Mouse (Mus musculus): ENCODE measurements around the gene Nat9. TPM values are rescaled to one million over a fixed set of nuclear protein-coding genes. Genes with fewer than 3 reads are reported as not detected.

Gene Nat9
- polyA plus RNA-seq, 1 experiment from 2014 or later = 19.1 TPM

- ATAC-seq (ENCODE audit: low read depth) = no peak
- no peaks in the 10 kb centered on the region for H3K9me3 ChIP-seq (ENCODE audit: control insufficient read depth, low read length)
- no peak overlapping the region for H3K4me2 ChIP-seq (ENCODE audit: low read depth, low read length)
- WGBS = 90% methylated on average over 5 of the region's 5 CpGs
- no peak overlapping the region for H3K4me3 ChIP-seq (ENCODE audit: low read depth, low read length)
- no peaks in the 10 kb centered on the region for H3K4me1 ChIP-seq (ENCODE audit: control insufficient read depth, insufficient read depth, low read length)
- H3K27ac ChIP-seq (ENCODE audit: low read depth, low read length) = no peak overlapping the region
- H3K27me3 ChIP-seq (ENCODE audit: control insufficient read depth, insufficient read depth, low read length) = no peaks in the 10 kb centered on the region
- no peak overlapping the region for H3K9ac ChIP-seq (replicated peaks; ENCODE audit: low read depth, low read length)
- no peaks in the 10 kb centered on the region for H3K36me3 ChIP-seq (ENCODE audit: control insufficient read depth, insufficient read depth, low read length)
Observed at GRCm38 (mm10) chr11:115138597-115139262, 48.9 kb downstream of the Nat9 start.

GRCm38 (mm10) chr11:115133800-115134199 lies 53.9 kb downstream of the Nat9 start, which contains the start of gene Cd300lf:
Cd300lf (minus strand) TSS chr11:115133992.
- no peaks in the 10 kb centered on the region for H3K4me1 ChIP-seq (ENCODE audit: control insufficient read depth, insufficient read depth, low read length)
- H3K27me3 ChIP-seq (ENCODE audit: control insufficient read depth, insufficient read depth, low read length) = no peaks in the 10 kb centered on the region
- ATAC-seq (ENCODE audit: low read depth) = no peak
- H3K36me3 ChIP-seq (ENCODE audit: control insufficient read depth, insufficient read depth, low read length) = no peaks in the 10 kb centered on the region
- WGBS = 80% methylated on average over 8 of the region's 8 CpGs
- no peak within 1 kb of the TSS for H3K4me2 ChIP-seq (ENCODE audit: low read depth, low read length)
- H3K9ac ChIP-seq (replicated peaks; ENCODE audit: low read depth, low read length) = no peak within 1 kb of the TSS
- no peaks in the 10 kb centered on the region for H3K9me3 ChIP-seq (ENCODE audit: control insufficient read depth, low read length)
- no peak within 1 kb of the TSS for H3K27ac ChIP-seq (ENCODE audit: low read depth, low read length)
- no peak within 1 kb of the TSS for H3K4me3 ChIP-seq (ENCODE audit: low read depth, low read length)

Other genes with a start within 250 kb of the Nat9 start
- gene Cd300c, start 218.7 kb downstream of the Nat9 start, polyA plus RNA-seq (2014; fragmentation: Nextera tagmentation; extraction: Ambion mirVana) = not detected in 2 replicates
- gene Cd300ld, start 197.9 kb downstream of the Nat9 start, polyA plus RNA-seq (2014; fragmentation: Nextera tagmentation; extraction: Ambion mirVana) = not detected in 2 replicates
- gene Cd300c2, start 186.0 kb downstream of the Nat9 start, polyA plus RNA-seq (2014; fragmentation: Nextera tagmentation; extraction: Ambion mirVana) = 1.0 and 1.4 TPM in 2 replicates
- gene Cd300ld2, start 171.7 kb downstream of the Nat9 start, polyA plus RNA-seq (2014; fragmentation: Nextera tagmentation; extraction: Ambion mirVana) = not detected in 2 replicates
- not detected in 2 replicates for gene Cd300ld4, start 160.8 kb downstream of the Nat9 start, polyA plus RNA-seq (2014; fragmentation: Nextera tagmentation; extraction: Ambion mirVana)
- gene Cd300ld5, start 150.1 kb downstream of the Nat9 start, polyA plus RNA-seq (2014; fragmentation: Nextera tagmentation; extraction: Ambion mirVana) = not detected in 2 replicates
- gene Cd300ld3, start 139.4 kb downstream of the Nat9 start, polyA plus RNA-seq (2014; fragmentation: Nextera tagmentation; extraction: Ambion mirVana) = not detected in 2 replicates
- gene Cd300e, start 125.7 kb downstream of the Nat9 start, polyA plus RNA-seq (2014; fragmentation: Nextera tagmentation; extraction: Ambion mirVana) = not detected in 2 replicates
- gene Rab37, start 96.4 kb downstream of the Nat9 start, polyA plus RNA-seq (2014; fragmentation: Nextera tagmentation; extraction: Ambion mirVana) = 0.25 and 0.94 TPM in 2 replicates
- gene Cd300lf, start 53.9 kb downstream of the Nat9 start, polyA plus RNA-seq (2014; fragmentation: Nextera tagmentation; extraction: Ambion mirVana) = 0.11 TPM in 1 of 2 replicates, not detected in the other
- gene Slc9a3r1, start 24.5 kb downstream of the Nat9 start, polyA plus RNA-seq (2014; fragmentation: Nextera tagmentation; extraction: Ambion mirVana) = 42.3 and 59.1 TPM in 2 replicates
- gene Tmem104, start 372 bp downstream of the Nat9 start, polyA plus RNA-seq (2014; fragmentation: Nextera tagmentation; extraction: Ambion mirVana) = 8.9 and 10.8 TPM in 2 replicates
- 0.24 and 0.45 TPM in 2 replicates for gene Grin2c, start 79.4 kb upstream of the Nat9 start, polyA plus RNA-seq (2014; fragmentation: Nextera tagmentation; extraction: Ambion mirVana)
- gene Fdxr, start 89.2 kb upstream of the Nat9 start, polyA plus RNA-seq (2014; fragmentation: Nextera tagmentation; extraction: Ambion mirVana) = 12.5 and 14.6 TPM in 2 replicates
- 1.4 and 1.9 TPM in 2 replicates for gene Fads6, start 109.8 kb upstream of the Nat9 start, polyA plus RNA-seq (2014; fragmentation: Nextera tagmentation; extraction: Ambion mirVana)
- gene Otop2, start 119.3 kb upstream of the Nat9 start, polyA plus RNA-seq (2014; fragmentation: Nextera tagmentation; extraction: Ambion mirVana) = 0.12 TPM in 1 of 2 replicates, not detected in the other
- gene Ush1g, start 134.2 kb upstream of the Nat9 start, polyA plus RNA-seq (2014; fragmentation: Nextera tagmentation; extraction: Ambion mirVana) = 0.13 and 0.16 TPM in 2 replicates
- gene Otop3, start 146.9 kb upstream of the Nat9 start, polyA plus RNA-seq (2014; fragmentation: Nextera tagmentation; extraction: Ambion mirVana) = 1.8 and 2.6 TPM in 2 replicates
- gene Hid1, start 179.9 kb upstream of the Nat9 start, polyA plus RNA-seq (2014; fragmentation: Nextera tagmentation; extraction: Ambion mirVana) = 41.7 and 45.7 TPM in 2 replicates
- 27.3 and 28.6 TPM in 2 replicates for gene Cdr2l, start 194.1 kb upstream of the Nat9 start, polyA plus RNA-seq (2014; fragmentation: Nextera tagmentation; extraction: Ambion mirVana)
- 207 and 211 TPM in 2 replicates for gene Mrpl58, start 215.9 kb upstream of the Nat9 start, polyA plus RNA-seq (2014; fragmentation: Nextera tagmentation; extraction: Ambion mirVana)
- gene Atp5h, start 232.1 kb upstream of the Nat9 start, polyA plus RNA-seq (2014; fragmentation: Nextera tagmentation; extraction: Ambion mirVana) = 928 and 1,005 TPM in 2 replicates
- 28.8 and 33.7 TPM in 2 replicates for gene Kctd2, start 232.3 kb upstream of the Nat9 start, polyA plus RNA-seq (2014; fragmentation: Nextera tagmentation; extraction: Ambion mirVana)